Mouse (Mus musculus): Measurements from ENCODE around the gene Madcam1. TPM values are rescaled to one million over a fixed set of nuclear protein-coding genes. Genes with fewer than 3 reads are reported as not detected.
"Not testable (repeated sequence)": the region's sequence is repeated elsewhere in the genome, so short reads cannot be mapped to it uniquely, and the experiment has no call there.

The Madcam1 gene
- polyA plus RNA-seq, 1 experiment from 2014 or later = 23.6 TPM

GRCm38 (mm10) chr10:79696129-79696651 lies 31.8 kb downstream of the Madcam1 start:
- Histone ChIP-seq H3K36me3 (no peaks in the 10 kb centered on the region), H3K9me3 (no peaks in the 10 kb centered on the region), H3K4me2 (replicated peaks) (peak overlapping the region; percentile 18), H3K4me1 (replicated peaks) (peaks cover 26% of the 10 kb centered on the region), H3K9ac (peak overlapping the region; percentile 13; the same call in 1 of the 2 replicates), H3K27me3 (replicated peaks) (no peaks in the 10 kb centered on the region), H3K4me3 (replicated peaks) (no peak overlapping the region), H3K27ac (peak overlapping the region; percentile 87)
- WGBS = 26% methylated on average over 9 of the region's 9 CpGs
- peak; percentile 84 for ATAC-seq

DNA sequence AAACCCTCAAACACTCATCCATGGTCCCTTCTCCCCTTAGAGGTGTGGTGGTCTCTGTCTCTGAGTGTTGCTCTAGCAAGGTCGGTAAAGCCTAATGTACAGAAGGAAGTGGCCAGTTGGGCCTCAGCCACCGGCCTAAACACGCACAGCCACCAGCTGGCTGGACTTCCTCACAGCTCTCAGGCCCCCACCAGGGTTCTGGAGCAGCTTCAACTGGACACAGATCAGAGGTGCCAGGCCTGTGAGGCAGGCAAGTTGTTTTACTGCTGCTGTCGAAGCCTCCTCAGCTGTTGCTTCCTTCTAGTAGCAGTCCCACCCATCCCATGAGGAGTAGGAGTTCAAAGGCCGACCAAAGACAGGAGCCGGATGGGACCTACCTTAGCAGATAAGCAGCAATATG lies 33.6 kb downstream of the Madcam1 start:
- ATAC-seq = 0 out of 2 replicates have a peak, but pooled peaks have one; percentile 9
- no peaks in the 10 kb centered on the region for H3K9me3 ChIP-seq
- no peak overlapping the region for H3K4me3 ChIP-seq (replicated peaks)
- no peaks in the 10 kb centered on the region for H3K36me3 ChIP-seq
- H3K9ac ChIP-seq = no peak overlapping the region
- H3K27me3 ChIP-seq (replicated peaks) = no peaks in the 10 kb centered on the region
- H3K4me1 ChIP-seq (replicated peaks) = peaks cover 32% of the 10 kb centered on the region
- peak overlapping the region; percentile 87 for H3K27ac ChIP-seq
- H3K4me2 ChIP-seq (replicated peaks) = no peak overlapping the region
- 54% methylated on average over 6 of the region's 6 CpGs for WGBS

DNA sequence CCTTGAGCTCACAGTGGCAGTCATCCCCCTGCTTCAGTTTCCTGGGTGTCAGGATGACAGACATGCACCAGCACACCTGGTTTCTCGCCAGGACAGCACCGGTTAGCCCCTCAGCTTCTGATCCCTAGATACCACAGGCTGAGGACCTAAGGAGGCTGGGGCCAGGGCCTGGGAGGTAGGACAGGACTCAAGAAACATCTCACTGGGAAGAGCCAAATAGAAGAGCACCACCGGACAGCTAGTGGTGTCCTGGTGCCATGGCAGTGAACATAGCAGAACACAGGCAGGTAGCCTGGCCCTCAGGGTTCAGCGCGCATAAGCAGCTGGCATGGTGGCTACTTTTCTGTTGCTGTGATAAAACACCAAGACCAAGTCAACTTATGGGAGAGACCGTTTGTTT lies 34.1 kb downstream of the Madcam1 start:
- H3K27ac ChIP-seq = no peak overlapping the region
- 93% methylated on average over 6 of the region's 6 CpGs for WGBS
- H3K36me3 ChIP-seq = no peaks in the 10 kb centered on the region
- peaks cover 32% of the 10 kb centered on the region for H3K4me1 ChIP-seq (replicated peaks)
- no peak overlapping the region for H3K4me2 ChIP-seq (replicated peaks)
- no peak overlapping the region for H3K4me3 ChIP-seq (replicated peaks)
- no peaks in the 10 kb centered on the region for H3K9me3 ChIP-seq
- no peaks in the 10 kb centered on the region for H3K27me3 ChIP-seq (replicated peaks)
- no peak for ATAC-seq
- no peak overlapping the region for H3K9ac ChIP-seq

DNA sequence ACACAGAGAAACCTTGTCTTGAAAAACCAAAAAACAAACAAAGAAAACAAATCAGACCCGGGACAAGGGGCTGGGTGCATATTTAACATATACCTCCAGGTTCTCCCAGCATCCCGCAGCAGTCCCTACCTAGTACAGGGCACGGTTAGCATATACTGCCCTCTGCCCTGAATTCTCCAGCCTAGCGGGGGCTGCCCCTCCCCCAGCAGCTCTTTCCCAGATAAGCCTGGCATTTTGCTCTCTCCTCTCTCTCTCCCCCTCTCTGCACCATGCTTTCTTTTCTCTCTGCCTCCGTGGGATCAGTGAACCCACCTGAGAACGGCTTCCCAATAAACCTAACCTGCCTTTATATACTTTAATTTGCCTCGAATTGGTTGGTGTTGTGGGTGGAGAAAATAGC lies 36.3 kb downstream of the Madcam1 start:
- no peak overlapping the region for H3K9ac ChIP-seq
- no peak overlapping the region for H3K4me2 ChIP-seq (replicated peaks)
- H3K36me3 ChIP-seq = no peaks in the 10 kb centered on the region
- H3K4me3 ChIP-seq (replicated peaks) = no peak overlapping the region
- H3K4me1 ChIP-seq (replicated peaks) = peaks cover 36% of the 10 kb centered on the region
- no peak for ATAC-seq
- H3K27me3 ChIP-seq (replicated peaks) = no peaks in the 10 kb centered on the region
- H3K9me3 ChIP-seq = no peaks in the 10 kb centered on the region
- 31% methylated on average over 7 of the region's 7 CpGs for WGBS
- peak overlapping the region; percentile 52 for H3K27ac ChIP-seq

DNA sequence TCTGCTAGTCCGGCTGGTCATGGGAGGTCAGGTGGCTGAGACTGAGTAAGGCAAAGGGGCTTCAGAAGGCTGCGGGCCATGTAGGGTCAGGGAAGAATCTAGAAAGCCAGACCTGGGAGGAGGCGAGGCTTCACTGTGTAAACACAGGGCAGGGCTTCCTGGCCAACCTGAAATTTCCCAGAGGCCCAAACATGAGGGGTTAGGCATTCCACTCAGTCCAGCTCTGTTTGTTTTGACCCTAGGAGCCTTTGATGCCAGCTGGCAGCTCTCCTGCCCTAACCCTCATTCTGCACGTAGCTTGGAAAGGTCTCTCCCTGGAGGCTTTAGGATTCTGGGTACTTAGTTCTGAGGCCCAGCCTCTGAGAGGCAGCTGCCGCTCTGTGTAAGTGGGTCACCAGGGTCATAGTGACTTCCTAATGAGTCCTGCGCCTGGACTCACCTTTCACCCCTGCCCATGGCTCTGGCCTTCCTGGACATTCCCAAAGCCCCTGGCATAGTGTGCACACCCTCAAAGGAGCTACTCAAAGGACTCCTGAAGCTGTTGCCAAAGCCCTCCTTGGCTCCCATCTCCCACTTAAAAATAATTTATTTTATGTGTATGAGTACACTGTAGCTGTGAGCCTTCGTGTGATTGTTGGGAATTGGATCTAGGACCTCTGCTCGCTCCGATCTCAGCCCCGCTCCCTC lies 37.2 kb downstream of the Madcam1 start:
- no peak overlapping the region for H3K9ac ChIP-seq
- no peak overlapping the region for H3K4me2 ChIP-seq (replicated peaks)
- no peak overlapping the region for H3K4me3 ChIP-seq (replicated peaks)
- ATAC-seq = peak; percentile 5; the same call in 1 of the 2 replicates
- H3K27me3 ChIP-seq (replicated peaks) = no peaks in the 10 kb centered on the region
- WGBS = 32% methylated on average over 10 of the region's 10 CpGs
- peaks cover 36% of the 10 kb centered on the region for H3K4me1 ChIP-seq (replicated peaks)
- no peaks in the 10 kb centered on the region for H3K36me3 ChIP-seq
- no peaks in the 10 kb centered on the region for H3K9me3 ChIP-seq
- H3K27ac ChIP-seq = peak overlapping the region; percentile 52

DNA sequence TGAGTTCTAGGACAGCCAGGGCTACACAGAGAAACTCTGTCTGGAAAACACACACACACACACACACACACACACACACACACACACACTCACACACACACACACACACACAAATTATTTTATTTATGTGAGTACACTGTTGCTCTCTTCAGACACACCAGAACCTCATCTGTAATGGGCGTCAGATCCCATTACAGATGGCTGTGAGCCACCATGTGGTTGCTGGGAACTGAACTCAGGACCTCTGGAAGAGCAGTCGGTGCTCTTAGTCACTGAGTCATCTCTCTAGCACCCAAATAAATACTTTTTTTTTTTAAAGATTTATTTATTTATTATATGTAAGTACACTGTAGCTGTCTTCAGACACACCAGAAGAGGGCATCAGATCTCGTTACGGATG lies 38.6 kb downstream of the Madcam1 start:
- H3K27me3 ChIP-seq (replicated peaks); H3K9me3 ChIP-seq; H3K9ac ChIP-seq; H3K4me3 ChIP-seq (replicated peaks); H3K27ac ChIP-seq; ATAC-seq; H3K4me2 ChIP-seq (replicated peaks); H3K36me3 ChIP-seq: not testable (repeated sequence)
- H3K4me1 ChIP-seq (replicated peaks) = peaks cover 42% of the 10 kb centered on the region
- WGBS = 85% methylated on average over 4 of the region's 4 CpGs

DNA sequence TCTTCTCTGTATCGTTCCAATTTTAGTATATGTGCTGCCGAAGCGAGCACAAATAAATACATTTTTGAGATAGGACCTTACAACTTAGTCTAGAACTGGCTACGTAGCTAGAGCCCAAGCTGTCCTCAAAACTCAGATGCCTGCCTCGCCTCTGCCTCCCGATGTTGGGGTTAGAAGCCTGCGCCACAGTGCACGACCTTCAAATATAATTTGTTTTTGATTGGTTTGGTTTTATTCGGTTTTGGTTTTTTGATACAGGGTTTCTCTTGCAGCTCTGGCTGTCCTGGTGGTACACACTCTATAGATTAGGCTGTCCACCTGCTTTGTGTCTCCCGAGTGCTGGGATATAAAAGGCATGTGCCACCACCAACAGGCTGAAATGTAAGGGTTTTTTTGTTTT lies 39.2 kb downstream of the Madcam1 start:
- Histone ChIP-seq H3K9ac (0 out of 2 replicates have a peak overlapping the region, but pooled peaks have one; percentile 23), H3K4me1 (replicated peaks) (peaks cover 39% of the 10 kb centered on the region), H3K27me3 (replicated peaks) (no peaks in the 10 kb centered on the region), H3K4me3 (replicated peaks) (no peak overlapping the region), H3K36me3 (no peaks in the 10 kb centered on the region), H3K4me2 (replicated peaks) (peak overlapping the region; percentile 77), H3K9me3 (no peaks in the 10 kb centered on the region), H3K27ac (peak overlapping the region; percentile 37; the same call in 1 of the 2 replicates)
- WGBS = 74% methylated on average over 10 of the region's 10 CpGs
- ATAC-seq = no peak

GRCm38 (mm10) chr10:79704065-79704969 lies 40.0 kb downstream of the Madcam1 start, which contains the start of gene Bsg:
Gene Bsg, plus strand, starts transcription at chr10:79704491.
- WGBS = under 1% methylated on average over 65 of the region's 65 CpGs
- ATAC-seq = peak; percentile 95
- H3K27me3 ChIP-seq (replicated peaks) = no peaks in the 10 kb centered on the region
- peaks cover 44% of the 10 kb centered on the region for H3K4me1 ChIP-seq (replicated peaks)
- H3K9me3 ChIP-seq = no peaks in the 10 kb centered on the region
- H3K4me3 ChIP-seq (replicated peaks) = peak within 1 kb of the TSS; percentile 70
- peaks cover 3% of the 10 kb centered on the region; the same call in 1 of the 2 replicates for H3K36me3 ChIP-seq
- H3K9ac ChIP-seq = peak within 1 kb of the TSS; percentile 90
- peak within 1 kb of the TSS; percentile 81 for H3K27ac ChIP-seq
- peak within 1 kb of the TSS; percentile 77 for H3K4me2 ChIP-seq (replicated peaks)

DNA sequence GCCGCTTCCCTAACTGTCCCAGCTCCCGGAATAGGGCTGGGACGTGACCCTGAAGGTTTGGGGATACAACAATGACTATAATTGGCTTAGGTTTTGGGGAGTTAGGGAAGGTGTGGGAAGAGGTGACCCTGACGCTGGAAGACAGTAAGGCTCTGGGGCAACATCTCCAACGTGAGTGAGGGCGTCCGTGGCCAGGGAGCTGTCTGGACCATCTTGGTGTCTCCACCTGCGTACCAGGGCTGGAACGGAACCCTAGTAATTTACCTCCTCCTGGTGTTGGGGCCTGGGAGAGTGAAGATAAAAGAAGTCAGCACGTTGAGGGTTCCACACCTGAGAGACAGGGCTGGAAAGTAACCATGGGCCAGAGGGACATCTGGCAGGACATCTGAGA lies 40.6 kb downstream of the Madcam1 start:
- Histone ChIP-seq H3K27me3 (replicated peaks) (no peaks in the 10 kb centered on the region), H3K9ac (peak overlapping the region; percentile 90), H3K4me1 (replicated peaks) (peaks cover 45% of the 10 kb centered on the region), H3K27ac (peak overlapping the region; percentile 81; the same call in 1 of the 2 replicates), H3K36me3 (peaks cover 10% of the 10 kb centered on the region), H3K9me3 (no peaks in the 10 kb centered on the region), H3K4me3 (replicated peaks) (peak overlapping the region; percentile 70), H3K4me2 (replicated peaks) (peak overlapping the region; percentile 77)
- ATAC-seq = no peak
- 4% methylated on average over 10 of the region's 10 CpGs for WGBS

DNA sequence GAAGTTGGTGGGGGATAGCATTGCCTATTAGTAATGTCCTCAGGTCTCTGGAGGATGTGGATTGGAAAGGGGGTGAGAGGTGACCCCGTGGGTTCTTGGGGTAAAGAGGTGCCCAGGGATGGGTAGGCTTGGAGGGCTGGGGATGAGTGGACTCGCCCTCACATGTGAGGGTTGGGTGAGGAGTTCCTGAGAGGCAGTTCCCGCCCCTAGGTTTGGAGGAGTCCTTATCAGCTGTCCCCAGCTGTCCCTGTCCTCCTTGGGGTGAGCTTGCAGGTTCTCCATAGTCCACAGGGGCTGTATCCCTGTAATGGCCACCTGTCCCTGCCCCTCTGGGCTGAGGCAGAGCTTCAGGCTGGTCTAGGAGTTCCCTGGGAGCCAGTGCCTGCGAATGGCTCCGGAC lies 41.6 kb downstream of the Madcam1 start:
- Histone ChIP-seq H3K36me3 (peaks cover 20% of the 10 kb centered on the region), H3K4me2 (replicated peaks) (peak overlapping the region; percentile 77), H3K27me3 (replicated peaks) (no peaks in the 10 kb centered on the region), H3K27ac (no peak overlapping the region), H3K4me1 (replicated peaks) (peaks cover 45% of the 10 kb centered on the region), H3K9me3 (no peaks in the 10 kb centered on the region), H3K9ac (peak overlapping the region; percentile 90), H3K4me3 (replicated peaks) (peak overlapping the region; percentile 70)
- 79% methylated on average over 5 of the region's 5 CpGs for WGBS
- no peak for ATAC-seq

- Histone ChIP-seq H3K27me3 (replicated peaks) (no peaks in the 10 kb centered on the region), H3K4me2 (replicated peaks) (peak overlapping the region; percentile 77), H3K27ac (no peak overlapping the region), H3K4me3 (replicated peaks) (peak overlapping the region; percentile 70), H3K36me3 (peaks cover 26% of the 10 kb centered on the region), H3K4me1 (replicated peaks) (peaks cover 39% of the 10 kb centered on the region), H3K9me3 (no peaks in the 10 kb centered on the region), H3K9ac (peak overlapping the region; percentile 90; the same call in 1 of the 2 replicates)
- no peak for ATAC-seq
- whole genome bisulfite sequencing = 77% methylated on average over 5 of the region's 5 CpGs
These were observed 42.2 kb downstream of the Madcam1 start for GRCm38 (mm10) chr10:79706406-79707094.

Data from intestine, embryonic 15.5 days (tissue).